Mouse (Mus musculus): ENCODE data around the gene Mmd.
"Not testable (repeated sequence)": the region's sequence is repeated elsewhere in the genome, so short reads cannot be mapped to it uniquely, and the experiment has no call there.

The Mmd gene

GRCm38 (mm10) chr11:90249701-90250141 lies 465 bp downstream of the Mmd start:
- DNase-seq (ENCODE audit: low spot score in 2 of 2) = peak in 1 of 2 experiments; percentile 43

- no peak for DNase-seq (ENCODE audit: low spot score in 2 of 2)
Observed at GRCm38 (mm10) chr11:90250189-90250588, 933 bp downstream of the Mmd start.

DNA sequence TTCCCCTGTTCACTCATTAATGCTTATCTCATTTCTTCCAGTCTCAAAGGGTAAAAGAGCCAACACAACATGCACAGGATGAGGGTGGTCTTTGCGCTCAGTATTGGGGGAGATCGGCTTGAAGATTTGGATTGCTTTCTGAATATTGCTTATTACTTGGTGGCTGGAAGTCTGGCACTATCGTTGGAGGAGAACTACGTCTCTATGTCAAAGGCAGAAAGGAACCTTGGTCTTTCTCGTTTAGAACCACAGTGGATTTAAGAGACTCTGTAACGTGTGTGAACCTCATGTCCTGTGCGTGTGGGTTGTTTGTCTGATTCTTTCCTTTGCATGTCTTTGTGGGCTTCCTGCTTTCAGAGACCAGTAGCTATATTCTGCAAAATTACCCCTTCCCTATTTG lies 1.5 kb downstream of the Mmd start:
- DNase-seq (ENCODE audit: low spot score in 2 of 2) = no peak

- DNase-seq (ENCODE audit: low spot score in 2 of 2) = no peak
Observed at GRCm38 (mm10) chr11:90251923-90252322, 2.7 kb downstream of the Mmd start.

- no peak for DNase-seq (ENCODE audit: low spot score in 2 of 2)
Observed at GRCm38 (mm10) chr11:90252366-90252765, 3.1 kb downstream of the Mmd start.

DNA sequence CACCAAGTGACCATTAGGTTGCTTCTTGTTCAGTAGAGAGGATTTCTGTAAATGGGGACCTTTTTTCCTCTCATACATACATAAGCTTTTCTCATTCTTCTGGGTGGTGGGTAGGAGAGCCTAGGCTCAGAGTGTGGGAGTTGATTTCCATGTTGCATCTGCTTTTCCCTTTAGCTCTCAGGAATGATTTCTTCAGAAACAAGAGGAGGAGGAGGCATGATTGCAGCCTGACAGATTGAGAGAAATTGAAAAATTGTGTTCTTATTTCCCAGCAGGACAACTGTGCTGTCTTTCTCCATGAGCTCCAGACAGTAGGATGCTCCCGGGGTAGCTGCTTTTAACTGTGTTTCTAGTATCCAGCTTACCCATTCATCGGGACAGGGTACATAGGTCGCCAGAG lies 5.3 kb downstream of the Mmd start:
- DNase-seq (ENCODE audit: low spot score in 2 of 2) = no peak

- peak in 1 of 2 experiments; percentile 70 for DNase-seq (ENCODE audit: low spot score in 2 of 2)
Observed at GRCm38 (mm10) chr11:90255687-90256086, 6.4 kb downstream of the Mmd start.

- no peak for DNase-seq (ENCODE audit: low spot score in 2 of 2)
Observed at GRCm38 (mm10) chr11:90256833-90257525, 7.7 kb downstream of the Mmd start.

GRCm38 (mm10) chr11:90258321-90258927 lies 9.2 kb downstream of the Mmd start:
- DNase-seq (ENCODE audit: low spot score in 2 of 2) = no peak

- no peak for DNase-seq (ENCODE audit: low spot score in 2 of 2)
Observed at GRCm38 (mm10) chr11:90259071-90259470, 9.8 kb downstream of the Mmd start.

DNA sequence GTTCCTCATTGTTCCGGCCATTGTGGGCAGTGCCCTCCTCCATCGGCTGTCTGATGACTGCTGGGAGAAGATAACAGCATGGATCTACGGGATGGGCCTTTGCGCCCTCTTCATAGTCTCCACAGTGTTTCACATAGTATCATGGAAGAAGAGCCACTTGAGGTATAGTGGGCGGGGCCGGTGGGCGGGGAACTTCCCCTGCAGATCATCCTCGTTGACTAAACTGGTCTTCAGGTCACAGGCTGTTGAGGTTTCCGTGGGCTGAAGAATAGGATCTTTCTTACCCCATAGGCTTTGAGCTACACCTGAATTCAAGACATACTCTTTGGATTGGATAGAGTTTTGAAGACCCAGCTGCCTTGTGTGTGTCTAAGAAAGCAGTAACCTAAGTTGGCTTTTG lies 10.6 kb downstream of the Mmd start:
- no peak for DNase-seq (ENCODE audit: low spot score in 2 of 2)

DNA sequence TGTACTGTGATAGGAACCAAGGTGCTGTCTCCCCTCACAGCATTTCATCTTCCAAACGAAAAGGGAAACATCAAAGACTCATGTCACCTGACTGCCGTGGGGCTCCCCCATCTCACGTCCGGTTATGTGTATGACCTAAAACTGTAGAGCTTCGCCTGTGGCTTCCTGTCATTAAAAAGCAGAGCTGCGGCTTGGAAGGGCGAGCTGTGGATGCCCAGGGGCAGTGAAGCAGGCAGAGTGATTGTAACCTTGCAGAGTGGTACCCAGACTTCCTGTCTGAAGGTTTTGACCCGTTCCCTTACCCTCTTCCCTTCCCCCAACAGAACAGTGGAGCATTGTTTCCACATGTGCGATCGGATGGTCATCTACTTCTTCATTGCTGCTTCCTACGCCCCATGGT lies 14.9 kb downstream of the Mmd start:
- DNase-seq (ENCODE audit: low spot score in 2 of 2) = no peak

DNA sequence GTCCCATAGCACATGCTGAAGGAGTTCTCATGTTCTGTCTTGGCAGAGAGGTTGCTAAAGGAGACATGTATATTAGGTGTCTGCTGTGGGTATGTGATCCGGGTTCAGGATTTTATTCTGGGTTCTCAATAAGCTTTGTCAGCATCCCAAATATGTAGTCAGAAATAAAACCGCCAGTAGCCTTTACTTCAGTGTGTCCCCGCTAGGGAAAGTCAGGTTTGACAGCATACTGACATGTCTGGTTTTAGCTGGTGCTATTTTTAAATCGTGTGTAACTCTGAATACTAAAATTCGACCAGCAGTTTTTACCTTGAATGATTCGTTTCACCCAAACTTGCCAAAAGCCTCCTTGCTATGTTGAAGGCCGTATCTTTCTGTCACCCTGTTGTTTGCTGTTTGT lies 16.3 kb downstream of the Mmd start:
- no peak for DNase-seq (ENCODE audit: low spot score in 2 of 2)

- no peak for DNase-seq (ENCODE audit: low spot score in 2 of 2)
Observed at GRCm38 (mm10) chr11:90268934-90269333, 19.7 kb downstream of the Mmd start.

DNA sequence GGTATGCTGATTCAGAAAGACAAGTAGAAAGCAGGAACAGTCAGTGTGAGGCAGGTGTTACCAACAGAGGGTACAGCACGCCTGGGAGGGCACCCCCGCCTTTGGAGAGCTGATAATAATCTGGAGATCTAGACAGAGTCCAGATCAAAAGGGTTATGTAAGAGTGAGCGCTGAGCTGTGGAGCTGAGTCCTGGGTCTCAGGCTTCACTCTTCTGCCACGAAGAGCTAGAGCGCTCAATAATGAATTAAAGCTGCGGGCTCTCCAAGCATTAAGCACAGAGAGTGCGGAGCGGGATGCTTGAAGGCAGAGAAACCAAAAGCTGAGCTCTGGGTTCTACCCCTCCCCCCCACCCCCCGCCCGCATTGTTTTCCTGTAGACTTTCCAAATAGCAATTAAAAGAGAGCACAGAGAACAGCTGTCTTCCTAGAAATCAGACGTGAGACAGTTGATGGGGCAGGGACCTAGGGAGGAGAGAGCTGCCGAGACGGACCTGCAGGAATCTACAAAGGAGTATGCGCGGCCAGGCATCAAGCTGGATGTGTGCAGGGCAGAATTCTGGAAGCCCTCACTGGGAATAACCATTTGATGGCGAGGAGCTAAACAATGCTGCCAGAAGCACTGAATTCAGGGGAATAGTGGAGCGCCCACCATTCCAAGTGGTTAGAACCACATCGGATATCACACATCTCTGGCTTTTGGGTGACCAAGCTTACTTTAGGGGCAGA lies 20.3 kb downstream of the Mmd start:
- DNase-seq (ENCODE audit: low spot score in 2 of 2) = no peak

DNA sequence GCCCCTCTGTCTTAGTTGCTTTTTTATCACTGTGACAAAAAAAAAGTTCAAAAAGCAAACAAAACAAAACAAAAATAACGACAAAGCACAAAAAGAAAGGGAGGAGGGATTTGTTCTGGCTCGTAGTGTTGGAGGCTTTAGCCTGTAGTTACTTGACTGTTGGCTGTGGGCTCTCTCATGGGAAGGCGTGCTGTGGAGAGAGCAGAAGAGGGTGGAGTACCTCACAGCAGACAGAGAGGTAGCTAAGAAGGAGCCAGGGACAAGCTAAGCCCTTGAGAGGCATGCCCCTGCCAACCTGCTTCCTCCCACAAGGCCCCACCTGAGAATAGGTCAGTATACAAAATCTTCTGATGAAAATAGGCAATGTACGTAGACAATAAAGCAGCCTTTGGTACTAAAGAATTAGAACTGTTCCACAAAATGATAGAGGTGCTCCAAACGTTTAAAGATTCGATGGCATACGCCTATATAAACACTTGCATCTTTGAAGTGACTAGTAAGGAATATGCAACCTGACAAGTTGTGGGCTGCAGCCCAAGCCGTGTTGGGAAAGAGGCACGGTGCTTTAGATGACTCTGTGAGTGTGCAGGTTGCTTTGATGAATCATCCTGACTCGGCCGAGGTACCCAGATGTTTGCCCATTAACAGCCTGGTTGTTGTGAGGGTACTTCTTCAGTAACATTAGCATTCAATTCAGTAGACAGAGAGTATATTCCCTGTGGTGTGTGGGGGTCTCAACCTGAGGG lies 21.0 kb downstream of the Mmd start:
- no peak for DNase-seq (ENCODE audit: low spot score in 2 of 2)

DNA sequence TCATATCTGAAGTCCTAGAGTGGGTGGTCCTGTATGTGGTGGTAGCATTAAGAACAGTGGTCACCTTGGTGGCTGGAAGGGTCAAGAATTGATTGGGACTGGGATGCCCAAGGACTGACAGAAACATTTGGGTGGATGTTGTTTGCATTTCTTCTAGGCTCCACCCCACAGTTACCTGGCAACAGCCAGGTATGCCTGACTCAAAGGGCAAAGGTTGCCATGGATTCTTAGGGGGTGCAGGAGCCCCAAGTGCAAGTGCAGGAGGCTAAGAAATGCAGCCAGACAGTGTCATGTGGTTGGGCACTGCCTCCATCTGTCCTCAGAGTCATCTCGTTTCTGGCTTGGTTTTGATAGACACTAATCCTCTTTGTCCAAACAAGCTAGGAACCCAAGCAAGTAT lies 24.9 kb downstream of the Mmd start:
- DNase-seq (ENCODE audit: low spot score in 2 of 2) = no peak

DNA sequence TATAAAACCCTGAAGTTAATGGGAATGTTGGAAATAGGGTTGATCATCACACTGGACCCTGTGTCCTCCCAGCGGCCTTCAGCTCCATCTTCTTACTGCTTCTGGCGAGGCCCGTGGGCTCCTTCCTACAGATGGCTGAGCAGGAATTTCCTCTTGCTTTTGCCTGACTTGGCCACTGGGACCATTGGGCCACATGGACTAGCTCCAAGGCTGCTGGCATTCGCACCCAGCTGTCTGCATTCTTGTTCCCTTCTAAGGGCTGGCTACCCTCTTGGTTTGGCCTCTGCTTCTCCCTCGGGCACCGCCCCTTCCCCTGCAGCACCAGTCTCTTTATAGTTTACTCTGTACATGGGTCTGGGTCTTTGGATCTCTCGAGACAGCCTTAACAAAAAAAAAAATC lies 26.4 kb downstream of the Mmd start:
- DNase-seq (ENCODE audit: low spot score in 2 of 2) = no peak

DNA sequence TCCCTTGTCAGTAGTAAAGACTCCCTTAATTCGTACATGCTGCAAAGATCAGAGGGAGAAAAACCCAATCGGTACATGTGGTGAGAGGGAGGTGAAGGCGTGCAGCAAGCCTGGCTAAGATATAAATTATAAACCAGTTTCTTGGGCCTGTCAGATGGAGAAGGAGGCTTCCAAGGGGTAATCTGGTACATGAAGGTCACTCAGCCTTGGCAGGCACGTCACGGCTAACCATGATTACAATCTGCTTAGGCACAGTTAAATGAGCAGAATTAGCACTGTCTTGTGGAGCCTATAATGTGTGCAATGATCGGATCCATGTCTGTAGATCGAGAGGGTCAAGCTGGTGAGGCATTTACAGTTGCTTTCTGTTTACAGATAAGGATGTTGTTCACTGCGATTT lies 26.9 kb downstream of the Mmd start:
- no peak for DNase-seq (ENCODE audit: low spot score in 2 of 2)

DNA sequence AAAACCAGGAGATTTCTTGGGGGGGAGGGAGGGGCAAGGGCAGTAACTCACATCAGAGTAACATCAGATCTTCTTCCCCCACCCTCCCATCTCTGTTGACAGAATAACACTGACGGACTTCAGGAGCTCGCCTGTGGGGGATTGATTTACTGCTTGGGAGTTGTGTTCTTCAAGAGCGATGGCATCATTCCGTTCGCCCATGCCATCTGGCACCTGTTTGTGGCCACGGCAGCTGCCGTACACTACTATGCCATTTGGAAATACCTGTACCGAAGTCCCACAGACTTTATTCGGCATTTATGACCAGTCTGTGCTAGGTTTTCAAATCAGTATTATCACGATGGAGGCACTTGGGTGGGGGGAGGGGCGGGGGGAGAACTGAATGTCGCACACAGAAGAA lies 27.3 kb downstream of the Mmd start:
- DNase-seq (ENCODE audit: low spot score in 2 of 2) = no peak

- DNase-seq (ENCODE audit: low spot score in 2 of 2) = no peak
Observed at GRCm38 (mm10) chr11:90280069-90280468, 30.8 kb downstream of the Mmd start.

GRCm38 (mm10) chr11:90281943-90282342 lies 32.7 kb downstream of the Mmd start:
- DNase-seq (ENCODE audit: low spot score in 2 of 2) = not testable (repeated sequence)
